19 mouse cellular contexts compared by ENCODE assay signal in genomic region chrX:75834836-75835235, GRCm38 (mm10). TPM values are rescaled to one million over a fixed set of nuclear protein-coding genes. Genes with fewer than 3 reads are reported as not detected.
DNase-seq lines count a peak whose midpoint lies in the region; ATAC-seq and TF ChIP-seq lines count a peak whose summit lies in the region.
"Had no signal": no experiment of that assay in that cellular context is flagged by ENCODE, and none has a peak within 500 bp of the region (broad histone marks: within the 10 kb centered on the region; RNA-seq: fewer than 3 reads in every experiment).

No protein-coding gene starts in this region.

- no peak for DNase-seq in lung, postnatal 0 days (ENCODE audit: low spot score)
- no peak for DNase-seq in lung, postnatal 25 days (ENCODE audit: low spot score)
- peak; percentile 36 for DNase-seq in Muller cell, postnatal 12 days (ENCODE audit: inconsistent ontology term)
- no peak for DNase-seq in heart, adult 8-10 months (ENCODE audit: low spot score)
- DNase-seq in cerebellum, postnatal 10 days, result no peak
- DNase-seq: adrenal gland, postnatal 14 days; B cell, adult 2 months; cerebellum, adult 8-10 months; cerebellum, postnatal 25 days; gastrocnemius, postnatal 25 days; heart, postnatal 10 days; kidney, adult 11 months had no signal

- no peak for TF ChIP-seq POLR2A in embryonic fibroblast, embryonic 13.5 days (IDR thresholded peaks at IDR 0.05; ENCODE audit: low read depth, low read length)

- H3K36me3 ChIP-seq in lung, postnatal 0 days (ENCODE audit: insufficient read depth, low read length), result no peaks in the 10 kb centered on the region
- H3K36me3 ChIP-seq: embryonic facial prominence, embryonic 12.5 days; forebrain, embryonic 12.5 days; heart, embryonic 10.5 days; hindbrain, embryonic 13.5 days had no signal

- no peak overlapping the region for H3K4me2 ChIP-seq in lung, postnatal 0 days (replicated peaks; ENCODE audit: low read depth, low read length)
- H3K4me2 ChIP-seq: embryonic facial prominence, embryonic 12.5 days; forebrain, embryonic 12.5 days; hindbrain, embryonic 13.5 days had no signal

- no peaks in the 10 kb centered on the region for H3K27me3 ChIP-seq in lung, postnatal 0 days (replicated peaks; ENCODE audit: insufficient read depth, low read length)
- H3K27me3 ChIP-seq: embryonic facial prominence, embryonic 12.5 days; forebrain, embryonic 12.5 days; hindbrain, embryonic 13.5 days had no signal

- no peaks in the 10 kb centered on the region for H3K4me1 ChIP-seq in lung, postnatal 0 days (ENCODE audit: insufficient read depth, low read depth, low read length)
- H3K4me1 ChIP-seq in embryonic fibroblast, embryonic 13.5 days (ENCODE audit: control insufficient read depth, insufficient read depth, low read length), result peaks cover 6% of the 10 kb centered on the region
- H3K4me1 ChIP-seq: embryonic facial prominence, embryonic 12.5 days; forebrain, embryonic 12.5 days; heart, embryonic 10.5 days; hindbrain, embryonic 13.5 days had no signal

- no peak overlapping the region for H3K4me3 ChIP-seq in lung, postnatal 0 days (ENCODE audit: low read depth, low read length)
- H3K4me3 ChIP-seq in embryonic fibroblast, embryonic 13.5 days (ENCODE audit: insufficient read depth, low read length), result no peak overlapping the region
- H3K4me3 ChIP-seq: embryonic facial prominence, embryonic 12.5 days; forebrain, embryonic 12.5 days; heart, embryonic 10.5 days; hindbrain, embryonic 13.5 days had no signal

- TF ChIP-seq CTCF in lung, postnatal 0 days (IDR thresholded peaks at IDR 0.05), result no peak
- TF ChIP-seq CTCF in embryonic fibroblast, embryonic 13.5 days (IDR thresholded peaks at IDR 0.05; ENCODE audit: borderline replicate concordance, insufficient read depth, low read length), result no peak

- H3K27ac ChIP-seq in lung, postnatal 0 days (ENCODE audit: low read length), result peak overlapping the region; percentile 71
- peak overlapping the region; percentile 88 for H3K27ac ChIP-seq in embryonic fibroblast, embryonic 13.5 days (ENCODE audit: insufficient read depth, low read length)
- H3K27ac ChIP-seq: embryonic facial prominence, embryonic 12.5 days; forebrain, embryonic 12.5 days; heart, embryonic 10.5 days; hindbrain, embryonic 13.5 days; hindbrain, postnatal 0 days had no signal

- ATAC-seq in lung, postnatal 0 days, result no peak
- ATAC-seq: forebrain, embryonic 16.5 days; hindbrain, postnatal 0 days had no signal

- WGBS in lung, postnatal 0 days, result 56% methylated on average over 2 of the region's 2 CpGs

- no peaks in the 10 kb centered on the region for H3K9me3 ChIP-seq in lung, postnatal 0 days (ENCODE audit: low read length)
- H3K9me3 ChIP-seq: embryonic facial prominence, embryonic 12.5 days; forebrain, embryonic 12.5 days; heart, embryonic 10.5 days; hindbrain, embryonic 13.5 days had no signal

- no peak for TF ChIP-seq EP300 in lung, postnatal 0 days (IDR thresholded peaks at IDR 0.05)

- no peak overlapping the region for H3K9ac ChIP-seq in lung, postnatal 0 days (replicated peaks; ENCODE audit: low read depth)
- H3K9ac ChIP-seq: embryonic facial prominence, embryonic 12.5 days; forebrain, embryonic 12.5 days; hindbrain, embryonic 13.5 days had no signal

RNA-seq across cellular contexts. Expression of gene Pls3, which starts 40.1 kb away (rescaled TPM):
- polyA plus RNA-seq in lung, postnatal 0 days (2015; fragmentation: Nextera tagmentation; extraction: Ambion mirVana), result 150 and 182 TPM in 2 replicates
- polyA plus RNA-seq in embryonic fibroblast, embryonic 13.5 days (2011; ENCODE audit: insufficient read length, low read depth, missing spikeins), result 326 and 437 TPM in 2 replicates
- 10 to 100 TPM; 25.7 to 40.6 (median 38.3) TPM for total RNA-seq in heart, adult 8-10 months (2022)
